Mouse (Mus musculus) liver, adult 2 months (tissue): Measurements from ENCODE around the gene Lrrtm1.

Experiments
- CTCF ChIP-seq: fragments of 200-500 bp; IDR thresholded peaks from 2 replicates; pipeline ENCODE4 v1.5.1; 2011; ENCODE audit warnings: low read depth, low read length, control low read depth
- POLR2A ChIP-seq: fragments of 200-500 bp; IDR thresholded peaks from 2 replicates; pipeline ENCODE4 v1.6.1; 2011; ENCODE audit warnings: low read length, control low read depth; ENCODE audit not compliant: insufficient read depth; ENCODE audit errors: extremely low read depth

- TF ChIP-seq CTCF (no peak), POLR2A (no peak)
Observed at GRCm38 (mm10) chr6:77215322-77215721, 27.2 kb upstream of the Lrrtm1 start.
